Mouse (Mus musculus) layer of hippocampus, adult 11-12 months (tissue): ENCODE data around the gene S100pbp.

Source experiments
- DNase-seq: peaks from one replicate; pipeline ENCODE4 v3.0.0; 2022; ENCODE audit warnings: low spot score

S100pbp gene

DNA sequence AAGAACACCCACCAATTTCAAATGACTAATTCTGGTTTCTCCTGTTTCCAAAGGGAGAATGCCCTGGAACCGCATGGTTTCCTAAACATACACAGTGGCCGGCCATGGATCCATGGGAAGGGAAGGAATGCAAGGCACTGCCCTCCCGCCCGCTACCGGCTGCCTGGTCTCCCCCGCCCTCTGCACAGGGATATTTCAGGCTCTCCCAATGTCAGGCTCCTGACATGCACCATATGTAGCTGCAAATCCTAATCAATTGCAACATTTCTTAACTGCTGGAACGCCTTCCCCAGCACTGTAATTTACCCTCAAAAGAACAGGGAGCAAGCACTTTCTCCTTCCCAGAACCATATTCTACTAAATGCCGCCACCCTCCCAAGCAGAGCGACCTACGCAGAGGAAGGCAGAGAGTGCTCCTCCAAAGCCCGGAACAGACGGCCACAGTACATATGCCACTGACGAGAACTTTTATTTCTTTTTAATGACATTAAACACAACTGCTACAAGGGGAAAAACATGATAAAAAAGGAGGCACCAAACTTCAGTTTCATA lies 41.9 kb downstream of the S100pbp start:
- no peak for DNase-seq

DNA sequence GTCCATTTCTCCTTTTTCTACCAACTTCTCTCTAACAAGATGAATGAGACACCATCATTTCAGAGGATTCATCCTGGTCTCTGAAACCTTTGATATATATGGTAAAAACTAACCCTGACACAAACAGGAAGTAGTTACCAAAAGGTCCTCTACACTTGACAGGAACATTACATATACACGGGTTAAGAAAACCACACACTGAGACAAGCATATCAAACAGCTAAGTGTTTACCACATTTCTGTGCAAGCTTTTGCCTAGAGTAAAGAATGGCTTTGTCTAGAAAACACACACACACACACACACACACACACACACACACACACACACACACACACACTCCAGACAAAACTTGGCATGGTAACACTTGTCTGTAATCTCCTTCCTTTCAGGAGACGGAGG lies 43.1 kb downstream of the S100pbp start:
- DNase-seq, result no peak

DNA sequence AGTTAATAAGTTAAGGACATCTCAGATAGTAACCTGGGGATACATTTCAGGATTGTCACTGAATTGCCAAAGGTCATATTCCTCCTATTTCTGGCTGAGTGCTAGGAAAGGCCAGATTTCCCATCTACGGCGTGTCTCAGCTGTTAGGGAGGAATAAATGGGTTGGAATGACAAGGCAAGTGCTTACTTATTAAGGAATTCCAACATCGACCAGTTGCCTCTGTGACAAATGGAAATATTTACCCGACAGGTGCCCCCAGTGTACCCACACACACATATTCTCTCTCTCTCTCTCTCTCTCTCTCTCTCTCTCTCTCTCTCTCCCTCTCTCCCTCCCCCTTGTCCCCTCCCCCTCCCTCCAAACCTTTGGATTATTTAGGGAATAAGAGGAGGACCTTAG lies 43.6 kb downstream of the S100pbp start:
- no peak for DNase-seq

DNA sequence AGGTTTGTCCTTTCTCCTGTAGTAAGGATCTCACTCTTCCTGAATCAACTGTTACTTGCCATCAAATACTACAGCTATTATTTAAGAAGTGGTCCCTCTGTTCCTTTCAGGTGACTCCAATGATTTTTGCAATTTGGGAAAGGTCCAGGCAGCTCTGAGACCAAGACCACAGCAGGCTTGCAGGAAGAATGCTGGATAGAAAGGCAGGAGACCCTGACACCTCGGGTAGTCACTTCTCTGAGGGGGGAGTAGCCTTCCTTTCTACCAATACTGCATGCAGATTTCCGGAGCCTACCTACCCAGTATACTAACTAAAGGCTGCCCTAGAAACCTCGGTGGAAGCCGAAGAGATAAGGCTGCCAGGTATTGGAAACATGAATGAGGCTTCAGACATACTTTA lies 44.1 kb downstream of the S100pbp start:
- no peak for DNase-seq

DNA sequence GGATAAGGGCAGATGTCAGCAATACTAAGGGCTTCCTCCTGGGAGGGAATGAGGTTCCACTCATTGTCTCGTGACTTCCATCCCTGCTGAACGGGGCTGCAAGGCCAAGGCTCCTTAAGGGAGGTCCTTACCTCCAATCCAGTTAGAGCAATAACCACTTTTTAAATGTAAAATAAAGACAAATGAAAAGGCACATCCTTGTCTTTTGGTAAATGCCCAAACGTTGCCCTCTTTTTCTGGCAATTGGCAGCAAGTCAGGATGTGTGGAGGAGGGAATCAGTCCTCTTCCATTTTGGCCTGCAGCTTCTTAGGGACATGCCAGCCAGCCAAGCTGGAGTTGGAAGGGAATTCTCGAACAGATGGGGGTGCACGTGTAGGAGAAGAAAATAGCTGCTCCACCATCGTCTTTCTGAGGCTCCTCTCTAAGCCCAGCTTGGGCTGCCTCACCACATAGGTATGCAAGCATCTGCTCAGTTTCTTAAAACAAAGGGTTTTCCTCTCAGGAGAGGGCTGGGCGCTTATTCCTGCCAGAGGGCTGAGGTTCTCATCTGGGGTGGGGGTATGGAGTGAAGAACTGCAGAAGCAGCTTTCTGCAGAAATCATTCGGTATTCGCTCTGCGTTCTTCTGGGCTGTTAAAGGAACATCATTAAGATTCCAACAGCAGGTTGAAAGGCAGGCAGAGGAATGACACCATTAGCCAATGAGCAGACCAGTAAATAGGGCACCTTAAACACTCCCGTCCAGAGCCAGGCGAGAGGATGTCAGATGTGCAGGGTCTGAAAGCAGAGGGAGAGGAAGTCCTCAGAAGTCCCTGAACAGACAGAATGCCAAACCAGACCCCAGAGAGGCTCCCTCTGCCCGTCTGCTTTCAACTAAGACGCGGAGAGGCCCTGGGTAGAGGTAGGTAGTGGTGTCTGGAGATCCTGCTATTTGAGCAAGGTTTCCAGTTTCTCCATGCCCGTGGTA lies 44.8 kb downstream of the S100pbp start:
- peak; percentile 81 for DNase-seq

DNA sequence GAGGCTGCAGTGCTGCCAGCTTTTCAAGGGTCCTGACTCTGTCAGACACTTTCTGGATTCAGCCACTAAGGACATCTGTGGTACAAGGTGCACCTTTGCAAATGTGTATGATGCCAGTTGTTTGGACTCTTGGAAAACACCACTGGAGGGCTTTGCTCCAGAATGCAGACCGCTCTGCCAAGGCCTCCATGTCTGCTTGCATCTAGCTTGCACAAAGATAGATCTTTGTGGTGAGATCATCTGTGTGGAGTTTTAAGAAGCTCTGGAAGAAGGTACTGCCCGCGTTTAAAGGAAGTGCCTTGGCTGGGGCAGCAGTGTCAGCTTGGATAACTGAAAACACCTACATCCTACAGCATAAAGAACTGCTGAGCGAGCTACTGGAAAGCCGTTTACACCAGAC lies 46.0 kb downstream of the S100pbp start:
- no peak for DNase-seq

DNA sequence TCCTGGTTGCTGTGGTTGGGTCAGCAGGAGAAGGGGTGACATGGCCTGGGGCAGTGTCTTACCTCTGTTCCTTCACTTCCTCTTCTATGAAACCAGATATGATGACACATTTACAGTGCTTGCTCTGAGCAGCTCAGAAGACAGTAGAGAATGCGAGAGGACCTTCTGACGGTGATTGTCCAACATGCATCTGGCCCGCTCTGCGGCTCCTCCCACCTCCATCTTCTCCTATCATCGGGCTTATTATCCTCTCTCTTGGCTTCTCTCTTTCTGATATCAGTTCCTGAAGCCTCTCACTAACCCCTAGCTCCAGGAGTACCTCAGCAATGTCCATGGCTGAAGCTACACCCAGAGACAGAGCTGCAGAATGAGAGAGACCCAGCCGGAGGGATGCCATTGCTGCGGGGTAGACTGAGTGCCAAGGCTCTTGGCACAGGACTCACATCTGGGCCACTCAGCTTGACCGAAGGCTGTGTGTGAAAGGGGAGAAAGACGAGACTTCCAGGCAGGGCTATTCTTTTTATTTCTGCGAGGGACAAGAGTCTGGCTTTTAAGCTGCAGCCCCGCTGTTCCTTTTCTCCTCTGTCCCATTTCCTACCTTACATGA lies 47.0 kb downstream of the S100pbp start:
- DNase-seq, result no peak

DNA sequence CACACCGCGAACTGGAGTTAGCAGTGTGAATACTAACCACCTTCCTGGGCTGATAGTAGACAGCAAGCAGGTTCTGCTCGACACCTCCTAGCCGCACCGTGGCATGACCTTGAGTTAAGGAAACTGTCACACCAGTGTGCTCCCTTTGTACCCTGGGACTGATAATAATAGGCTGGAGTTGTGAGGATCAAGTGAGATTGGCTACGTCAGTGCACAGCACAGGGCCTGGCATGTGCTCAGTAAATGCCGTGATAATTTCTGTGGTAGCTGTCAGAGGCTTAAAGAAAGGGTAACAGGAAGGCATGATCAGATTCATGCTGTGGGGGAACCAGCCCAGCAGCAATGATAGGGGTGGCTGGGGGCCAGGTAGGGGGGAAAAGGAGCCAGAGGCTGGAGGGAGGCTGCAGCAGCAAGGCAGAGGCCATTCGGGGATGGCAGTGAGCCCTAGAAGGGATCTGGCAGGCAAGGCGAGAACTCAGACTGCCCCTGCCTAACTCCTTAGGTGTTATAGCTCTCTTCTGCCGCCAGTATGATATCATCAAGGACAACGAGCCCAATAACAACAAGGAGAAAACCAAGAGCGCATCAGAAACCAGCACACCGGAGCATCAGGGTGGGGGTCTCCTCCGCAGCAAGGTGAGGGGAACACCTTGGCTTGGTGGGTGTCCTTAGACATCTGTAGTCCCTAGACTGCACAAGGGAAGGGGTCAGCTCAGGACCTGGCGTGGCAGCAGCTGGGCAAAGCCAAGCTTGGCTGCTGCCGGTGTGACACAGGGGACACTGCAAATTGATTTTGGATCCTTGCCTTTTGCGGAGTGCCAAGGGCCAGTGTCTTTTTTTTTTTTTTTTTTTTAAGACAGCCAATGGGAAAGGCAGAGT lies 47.7 kb downstream of the S100pbp start:
- DNase-seq, result no peak

DNA sequence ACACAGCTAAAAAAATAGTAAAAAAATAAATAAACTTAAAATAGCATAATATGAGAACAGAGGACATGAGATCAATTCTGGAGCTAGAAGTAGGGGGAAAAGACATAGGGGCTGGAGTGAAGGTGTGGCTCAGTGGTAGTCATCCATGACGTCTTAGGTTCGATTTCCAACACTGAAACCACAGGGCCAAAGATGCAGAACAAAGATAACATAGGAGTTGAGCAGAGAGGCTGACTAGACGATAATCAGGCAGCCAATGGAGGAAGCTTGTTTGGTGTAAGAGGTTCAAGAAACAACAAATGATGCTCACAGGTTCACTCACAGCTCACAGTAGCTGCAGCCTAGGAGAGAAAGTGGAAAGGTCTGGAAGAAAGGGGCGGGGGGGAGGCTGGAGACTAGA lies 48.7 kb downstream of the S100pbp start:
- DNase-seq, result no peak

DNA sequence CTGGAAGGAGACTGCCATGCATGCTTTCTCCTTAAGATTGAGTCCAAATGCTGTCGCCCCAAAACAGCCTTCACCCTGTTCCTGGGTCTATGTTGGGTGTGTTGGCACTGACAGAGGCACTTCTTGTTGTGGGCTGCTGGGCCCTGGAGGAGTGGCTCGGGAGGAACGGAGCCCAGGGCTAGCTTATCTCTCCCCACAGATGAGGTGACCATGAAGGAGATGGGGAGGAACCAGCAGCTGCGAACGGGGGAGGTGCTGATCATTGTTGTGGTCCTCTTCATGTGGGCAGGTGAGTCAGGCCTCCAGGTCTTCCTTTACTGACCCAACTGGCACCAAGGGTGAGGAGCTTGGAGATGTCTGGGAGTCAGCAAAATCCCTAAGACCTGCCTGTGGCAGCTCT lies 49.9 kb downstream of the S100pbp start:
- DNase-seq, result no peak

DNA sequence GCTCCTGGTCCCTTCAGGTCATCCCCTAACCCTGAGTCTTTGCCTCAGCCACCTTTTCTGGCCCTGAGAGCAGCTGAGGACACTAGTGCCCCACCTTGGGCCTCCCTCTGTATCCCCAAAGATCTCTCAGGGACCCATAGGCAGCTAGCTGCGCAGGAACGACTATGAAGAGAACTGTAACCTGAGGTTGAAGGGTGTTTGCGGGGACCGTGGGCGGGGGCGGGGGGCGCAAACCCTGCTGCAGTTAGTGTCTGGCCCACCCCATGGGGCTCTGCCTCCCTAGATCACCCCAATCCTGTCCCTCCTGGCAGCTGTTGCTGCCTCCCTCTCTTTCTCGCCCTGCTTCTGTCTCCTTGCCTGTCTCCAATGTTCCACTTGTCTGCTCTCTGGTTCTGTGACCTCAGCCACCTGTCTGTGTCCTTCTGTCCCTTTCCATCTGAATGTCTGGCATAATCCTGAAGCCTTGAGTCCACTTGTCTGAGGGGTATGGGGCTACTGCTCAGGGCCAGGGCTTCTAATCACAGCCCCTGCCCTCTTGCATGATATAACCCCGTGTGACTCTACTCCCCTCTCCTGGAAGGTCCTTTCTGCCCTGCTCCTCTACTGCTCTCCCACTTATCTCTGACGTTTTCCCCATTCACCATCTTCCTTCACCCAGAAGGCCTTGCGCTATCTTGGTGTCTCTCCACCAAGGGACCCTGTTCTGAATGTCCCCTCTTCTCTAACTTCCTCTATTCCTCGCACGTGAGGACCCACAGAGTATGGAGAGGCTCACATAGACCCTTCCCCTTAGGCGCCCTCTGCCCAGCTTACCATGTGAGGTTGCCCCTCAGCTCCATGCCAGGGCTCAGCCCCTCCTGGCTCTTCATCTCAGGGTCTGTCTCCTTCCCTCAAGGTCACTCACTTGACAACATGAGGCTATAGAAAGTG lies 51.9 kb downstream of the S100pbp start:
- no peak for DNase-seq

DNA sequence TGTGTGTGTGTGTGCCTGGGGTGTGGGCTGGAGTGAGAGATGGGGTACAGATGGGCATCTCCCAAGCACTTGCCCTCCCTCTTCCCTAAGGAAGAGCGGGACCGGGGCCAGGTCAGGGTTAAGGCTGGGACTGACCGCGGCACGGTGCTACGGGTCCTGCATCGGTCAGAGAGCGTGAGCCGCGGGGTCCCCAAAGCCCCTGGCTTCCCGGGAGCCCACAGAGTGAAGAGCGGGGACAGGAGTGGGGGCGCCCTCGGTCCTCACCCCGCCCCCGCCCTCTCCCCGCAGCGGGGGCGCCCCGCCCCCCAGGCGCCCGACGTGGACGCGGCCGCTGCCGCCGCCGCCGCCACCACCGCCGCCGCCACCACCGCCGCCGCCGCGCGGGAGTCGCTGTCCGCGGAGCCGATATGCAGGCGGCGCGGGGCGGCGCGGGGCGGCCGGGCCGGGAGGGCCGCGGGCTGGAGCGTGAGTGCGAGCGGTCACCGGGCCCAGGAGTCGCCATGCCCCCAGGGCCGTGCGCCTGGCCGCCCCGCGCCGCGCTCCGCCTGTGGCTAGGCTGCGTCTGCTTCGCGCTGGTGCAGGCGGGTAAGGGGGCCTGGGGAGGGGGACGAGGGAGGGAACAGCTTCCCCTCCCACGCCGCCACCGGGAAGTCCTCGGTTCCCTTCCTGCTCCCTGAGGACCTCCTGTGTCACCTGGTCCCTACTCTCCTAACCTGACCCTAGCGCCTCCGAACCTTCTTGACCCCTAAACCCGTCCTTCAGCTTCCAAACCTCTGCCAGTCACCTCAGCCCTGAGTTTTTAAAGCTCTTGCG lies 52.7 kb downstream of the S100pbp start, which contains the start of gene Fndc5:
Gene Fndc5 (plus strand): TSS at position 421 of the 813 bp plus-strand sequence.
- no peak for DNase-seq

DNA sequence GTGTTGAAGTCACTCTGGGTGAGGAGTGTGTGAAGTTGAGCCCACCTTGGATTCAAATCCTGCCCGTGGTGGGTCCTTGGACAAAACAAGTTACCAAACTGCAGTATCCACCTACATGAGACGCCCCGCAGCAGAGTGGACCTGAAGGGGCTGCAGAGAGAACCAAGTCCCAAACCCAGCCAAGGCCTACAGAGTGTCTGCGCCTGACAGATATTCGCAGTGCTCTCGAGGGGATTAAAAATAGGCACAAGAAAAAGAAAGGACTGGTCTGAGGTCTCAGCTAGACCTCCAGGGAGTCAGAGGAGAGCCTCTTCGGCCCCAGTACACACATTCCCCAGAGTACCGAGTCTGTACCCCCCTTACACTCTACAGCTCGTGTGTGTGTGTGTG lies 53.3 kb downstream of the S100pbp start:
- DNase-seq, result no peak

DNA sequence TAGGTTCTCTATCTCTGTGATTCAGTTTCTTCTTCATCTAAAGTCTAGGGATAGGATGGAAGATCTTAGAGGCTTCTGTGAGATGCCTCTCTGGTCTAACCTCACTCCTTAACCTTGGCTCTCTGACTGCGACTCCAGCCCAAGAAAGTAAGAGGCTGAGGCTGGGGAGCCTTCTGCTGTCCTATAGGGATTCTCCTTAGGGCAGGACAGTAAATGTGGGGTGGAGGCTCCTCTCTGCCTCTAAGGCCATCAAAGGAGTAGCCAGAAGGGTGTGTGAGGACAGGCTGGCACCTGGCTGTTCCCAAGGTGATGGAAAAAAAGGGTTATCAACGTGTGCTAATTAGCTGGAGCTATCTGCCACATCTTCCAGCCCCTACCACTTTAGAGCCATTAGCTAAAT lies 53.9 kb downstream of the S100pbp start:
- DNase-seq, result no peak

DNA sequence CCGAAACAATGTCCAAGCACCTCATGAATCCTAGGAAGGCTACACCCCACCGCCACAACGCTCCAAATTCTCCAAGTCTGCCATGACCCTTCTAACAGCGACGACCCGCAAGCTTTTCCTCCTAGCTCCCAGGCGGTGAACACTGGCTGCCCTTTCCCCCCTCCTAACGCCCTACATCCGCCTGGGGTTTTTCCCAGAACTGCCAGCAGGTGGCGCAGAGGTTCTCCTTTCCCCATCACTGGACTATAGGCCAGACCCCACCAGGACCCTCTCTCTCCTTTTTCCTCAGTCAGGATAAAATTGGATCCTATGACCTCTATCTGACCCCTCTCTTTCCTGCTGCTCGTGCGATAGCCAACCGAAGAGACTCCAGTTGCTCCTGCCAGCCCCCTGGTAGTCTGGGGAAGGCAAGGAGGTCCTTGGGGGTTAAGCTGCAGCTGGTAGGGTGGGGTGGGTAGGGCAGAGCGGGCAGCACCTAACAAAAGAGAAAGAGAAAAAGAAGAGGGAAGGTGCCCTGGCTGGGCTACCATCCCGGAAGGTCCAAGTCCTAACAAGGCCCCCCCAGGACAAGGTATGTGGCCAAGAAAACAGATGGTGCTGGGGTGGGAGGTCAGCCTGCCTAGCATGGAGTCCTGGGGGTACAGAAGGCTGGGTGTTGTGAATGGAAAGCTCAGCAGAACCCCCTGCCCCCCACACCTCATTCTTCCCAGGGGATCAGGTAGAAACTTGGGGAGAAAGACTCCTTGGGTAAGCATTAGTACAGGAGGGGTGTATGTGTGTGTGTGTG lies 54.5 kb downstream of the S100pbp start:
- DNase-seq, result peak; percentile 75

DNA sequence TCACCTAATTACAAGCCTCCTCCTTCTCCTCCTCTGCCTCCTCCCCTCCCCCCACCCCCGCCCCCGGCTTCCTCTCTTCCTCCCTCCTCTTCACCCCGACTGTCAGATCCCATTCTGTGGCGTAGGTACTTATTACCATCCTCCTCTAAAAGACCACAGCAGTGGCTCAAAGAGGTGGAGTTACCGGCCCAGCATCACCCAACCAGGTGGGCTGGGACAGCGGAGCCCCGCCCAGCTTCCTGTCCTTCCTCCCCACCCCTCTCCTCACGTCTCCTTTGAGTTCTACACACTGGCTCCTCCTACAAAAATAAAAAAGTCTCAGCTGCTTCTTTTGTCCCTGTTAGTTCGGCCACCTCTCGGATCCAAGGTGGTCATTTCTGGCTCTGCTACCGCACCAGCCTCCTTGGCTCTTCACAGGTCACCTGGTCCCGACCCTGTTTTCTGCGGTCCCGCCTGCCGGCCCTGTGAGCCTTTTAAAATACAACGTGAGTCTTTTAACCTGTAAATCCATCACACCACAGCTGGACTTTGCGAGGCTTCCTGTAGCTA lies 58.7 kb downstream of the S100pbp start:
- DNase-seq, result no peak

DNA sequence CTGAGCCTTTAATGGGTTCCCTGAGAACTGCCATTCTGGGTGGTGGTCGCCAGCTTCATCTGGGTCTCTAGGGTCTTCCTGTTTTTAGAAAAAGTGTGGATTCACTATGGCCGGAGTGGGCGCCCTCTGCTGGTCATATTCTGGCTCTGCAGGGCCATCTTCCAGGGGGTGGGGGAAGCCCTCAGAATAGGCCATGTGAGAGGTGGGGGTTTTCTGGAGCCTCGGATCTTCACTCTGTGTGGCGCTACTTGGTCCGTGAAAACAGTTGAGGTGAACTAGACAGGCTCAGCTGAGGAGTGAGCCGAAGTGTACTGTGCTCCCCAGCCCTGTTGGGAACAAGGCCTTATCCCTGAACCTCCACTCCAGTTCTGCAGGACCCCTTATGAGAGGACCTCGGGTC lies 59.4 kb downstream of the S100pbp start:
- no peak for DNase-seq

DNA sequence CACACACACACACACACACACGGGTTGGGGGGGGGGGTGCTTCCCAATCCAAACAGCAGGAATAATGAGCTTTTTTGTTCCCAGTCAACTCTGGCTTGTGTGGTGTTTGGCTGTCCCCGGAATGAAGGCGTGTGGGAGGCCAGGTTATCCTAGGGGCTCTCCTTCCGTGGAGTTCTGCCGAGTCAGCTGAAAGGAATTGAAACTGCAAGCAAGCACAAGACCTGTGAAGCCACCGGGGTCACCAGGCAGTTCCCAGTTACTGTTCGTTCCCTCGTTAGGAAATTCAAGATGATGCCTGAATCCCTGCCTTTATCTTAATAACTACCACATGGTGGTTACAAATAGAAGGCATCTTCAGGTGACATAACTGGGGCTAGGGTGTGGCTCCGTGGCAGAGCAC lies 60.1 kb downstream of the S100pbp start:
- DNase-seq, result no peak
